Mouse (Mus musculus): Measurements from ENCODE around the gene Ndufb6.

- TF ChIP-seq GATA1 (IDR thresholded peaks at IDR 0.05; ENCODE audit: borderline replicate concordance, low read length): no peak
- TF ChIP-seq FLI1 (IDR thresholded peaks at IDR 0.05; ENCODE audit: low read length): no peak
These were observed 33.8 kb upstream of the Ndufb6 start for GRCm38 (mm10) chr4:40313026-40313425.
